Mouse (Mus musculus) frontal cortex, postnatal 14 days (tissue): ENCODE data around the gene Rps19.
A peak's percentile ranks its signal among the peaks of the same experiment; 100 is the strongest.
"Not testable (repeated sequence)": the region's sequence is repeated elsewhere in the genome, so short reads cannot be mapped to it uniquely, and the experiment has no call there.

ENCODE experiments used
- DNase-seq, 2 experiments: peaks; one replicate each; pipeline ENCODE4 v3.0.0; 2022; ENCODE audit warnings: low spot score in 2 of 2

Rps19 gene

DNA sequence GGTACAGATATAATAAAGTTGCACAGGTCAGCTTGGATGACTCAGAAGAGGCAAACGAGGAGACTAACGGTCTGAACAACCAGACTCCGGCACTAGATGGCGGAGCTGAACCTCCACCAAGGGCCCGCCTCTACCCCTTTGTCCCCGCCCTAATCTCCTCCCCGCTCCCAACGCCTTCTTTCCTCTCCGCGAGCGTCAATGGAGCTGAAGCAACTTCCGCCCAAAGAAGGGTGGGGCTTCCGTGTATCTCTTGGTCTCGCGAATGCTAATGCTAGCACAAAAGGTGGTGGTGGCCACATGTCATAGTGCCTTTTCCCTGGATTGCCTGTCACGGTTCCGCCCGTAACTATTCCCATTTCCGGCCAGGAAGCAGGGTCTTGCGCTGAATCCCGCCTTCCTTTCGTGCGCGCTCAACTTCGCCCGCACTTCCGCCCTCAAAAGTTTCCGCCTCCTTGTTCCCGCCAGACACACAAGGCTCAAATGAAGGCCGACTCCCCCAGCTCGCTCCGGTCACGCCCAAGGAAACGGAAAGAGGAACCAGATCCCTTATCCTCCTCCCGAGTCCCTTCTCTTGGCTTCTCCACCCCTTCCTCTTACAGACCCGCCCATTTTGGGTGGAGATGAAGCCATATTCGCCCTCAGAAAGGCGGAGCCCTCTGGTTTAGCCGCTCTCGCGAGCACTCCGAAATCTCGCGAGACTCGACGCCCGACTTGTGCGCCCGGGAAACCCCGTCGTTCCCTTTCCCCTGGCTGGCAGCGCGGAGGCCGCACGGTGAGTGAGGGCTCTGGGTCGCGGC is at the start of gene Rps19:
Gene Rps19, plus strand, starts transcription at position 476 of the 797 bp plus-strand sequence.
- DNase-seq, result peak; percentile 95 to 98

DNA sequence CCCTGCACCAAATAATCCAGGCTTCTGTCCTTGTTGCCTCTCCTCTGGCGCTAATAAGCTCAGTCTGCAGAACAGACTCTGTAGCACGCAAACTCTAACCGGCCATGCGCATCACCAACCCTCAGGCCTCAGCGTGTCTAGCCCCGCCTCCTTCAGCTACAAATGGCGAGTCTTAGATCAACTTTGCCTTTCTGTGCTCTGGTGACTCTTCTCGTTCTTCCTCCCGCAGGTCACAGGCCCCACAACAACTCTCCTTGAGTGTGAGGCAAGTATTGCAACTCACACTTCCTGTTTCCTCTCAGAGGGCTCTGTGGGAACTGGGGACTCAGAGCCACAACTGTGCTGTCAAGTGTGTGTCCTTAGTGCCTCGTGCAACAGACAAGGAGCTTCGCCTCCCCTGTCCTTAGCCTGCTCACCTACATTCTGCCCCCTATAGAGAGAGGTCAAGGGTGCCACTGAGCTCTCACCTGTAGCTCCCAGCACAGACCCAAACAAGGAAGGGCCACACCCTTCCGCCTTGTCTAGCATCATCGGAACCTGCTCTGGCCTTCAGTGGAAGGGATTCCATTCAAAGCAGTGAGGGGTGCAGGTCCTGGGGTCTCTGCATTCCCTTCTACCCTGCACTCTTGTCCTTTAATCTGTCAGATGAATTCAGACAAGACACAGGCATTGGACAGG is 45.3 kb upstream of the Rps19 start:
- DNase-seq, result not testable (repeated sequence)

DNA sequence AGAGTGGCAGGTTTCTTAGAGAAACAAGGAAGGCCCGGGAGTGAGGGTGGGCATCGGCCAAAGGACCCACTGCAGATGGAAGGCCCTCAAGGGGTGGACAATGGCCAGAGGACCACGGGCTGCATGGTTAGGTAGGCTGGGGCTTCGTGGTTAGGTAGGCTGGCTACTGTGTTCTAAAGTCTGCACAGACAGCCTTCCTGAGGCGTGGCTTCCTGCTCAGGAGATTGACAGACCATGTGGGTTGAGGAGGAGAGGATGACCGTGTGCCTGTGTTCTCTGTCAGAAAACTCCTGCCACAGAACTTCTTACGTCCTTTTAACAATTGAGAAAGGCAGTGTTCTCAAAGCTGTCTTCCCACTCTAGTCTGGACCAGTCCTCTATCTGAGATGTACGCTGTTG is 44.8 kb upstream of the Rps19 start:
- DNase-seq, result no peak

DNA sequence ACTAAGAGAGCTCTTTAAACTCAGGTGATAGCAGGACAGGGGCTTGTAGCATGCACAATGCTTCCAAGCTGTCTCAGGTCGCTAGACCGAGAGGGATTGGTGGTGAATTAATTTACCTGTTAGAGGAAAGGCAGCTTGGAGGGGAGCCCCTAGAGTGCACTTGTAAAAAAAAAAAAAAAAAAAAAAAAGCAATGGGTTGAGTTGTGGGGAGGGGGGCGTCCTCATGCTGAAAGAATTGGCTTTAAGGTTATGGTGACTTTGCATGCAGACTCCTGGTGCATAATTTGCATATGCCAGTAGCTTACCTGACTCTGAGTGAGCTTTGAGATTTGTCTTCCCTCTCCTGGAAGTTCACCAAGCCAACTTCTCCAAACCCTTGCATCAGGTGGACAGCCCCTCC is 43.8 kb upstream of the Rps19 start:
- no peak for DNase-seq

DNA sequence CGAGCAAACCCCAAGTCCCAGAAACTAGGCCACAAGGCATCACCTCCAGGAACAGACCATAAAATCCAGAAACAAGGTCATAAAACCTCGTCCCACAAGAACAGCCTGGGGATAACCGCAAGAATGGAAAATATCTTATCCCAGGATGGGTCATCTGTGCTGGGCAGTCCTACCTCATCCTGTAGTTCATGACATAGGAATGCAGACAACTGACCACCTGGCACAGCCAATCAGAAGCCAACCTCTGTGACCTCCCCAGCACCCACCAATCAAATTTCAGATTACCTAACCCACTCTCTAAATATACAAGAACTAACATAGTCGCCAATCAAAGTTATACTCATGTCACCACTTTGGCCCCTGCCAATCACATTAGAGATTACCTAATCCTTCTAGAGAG is 43.2 kb upstream of the Rps19 start:
- DNase-seq, result no peak

DNA sequence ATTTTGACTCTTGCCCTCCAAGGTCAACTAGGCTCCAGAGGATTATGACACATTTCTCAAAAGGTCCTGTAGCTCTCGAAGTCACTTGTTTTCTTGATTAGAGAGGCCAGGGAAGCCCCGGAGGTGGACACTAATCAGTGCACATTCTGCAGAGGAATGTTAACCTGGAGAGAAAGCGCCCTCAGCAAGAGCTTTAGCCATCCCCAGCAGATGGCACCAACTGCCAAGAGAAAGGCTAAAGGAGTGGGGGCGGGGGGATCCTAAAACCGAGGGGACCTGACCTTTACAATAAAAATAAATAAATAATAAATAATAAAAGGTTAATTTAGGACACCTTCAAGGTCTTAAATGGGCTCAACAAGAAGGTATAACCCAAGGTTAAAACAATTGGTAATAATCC is 40.0 kb upstream of the Rps19 start:
- no peak for DNase-seq

DNA sequence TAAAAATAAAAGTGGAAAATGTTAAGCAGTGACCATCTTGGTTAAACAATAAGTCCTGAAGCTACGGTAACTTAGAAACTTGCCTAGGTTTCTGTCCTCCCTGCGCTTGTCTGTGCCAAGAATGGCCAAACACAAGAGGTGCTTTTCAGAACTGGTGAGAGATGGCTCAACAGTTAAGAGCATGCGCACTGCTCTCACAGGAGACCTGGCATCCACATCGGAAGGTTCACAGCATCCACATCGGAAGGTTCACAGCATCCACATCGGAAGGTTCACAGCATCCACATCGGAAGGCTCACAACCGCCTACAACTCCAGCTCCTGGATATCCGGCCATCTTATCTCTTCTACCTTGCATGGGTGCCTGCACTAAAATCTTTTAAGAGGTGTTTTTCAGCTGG is 39.0 kb upstream of the Rps19 start:
- DNase-seq, result no peak

DNA sequence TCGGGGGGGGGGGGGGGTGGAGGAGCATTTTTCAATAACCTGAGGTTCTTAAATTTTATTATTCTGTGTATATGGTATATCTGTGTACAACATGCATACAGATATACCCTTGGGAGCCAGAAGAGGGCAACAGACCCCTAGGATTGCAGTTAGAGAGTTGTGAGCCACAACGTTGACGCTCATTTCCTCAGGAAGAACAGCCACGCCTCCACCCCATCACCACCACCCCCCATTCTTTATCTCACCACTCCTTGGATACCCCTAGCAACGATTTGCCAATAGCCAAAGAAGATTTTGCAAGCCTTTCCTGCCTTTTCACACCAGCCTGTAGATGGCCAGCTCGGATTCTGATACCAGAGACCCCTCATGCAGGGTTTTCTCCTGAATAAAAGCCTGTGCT is 38.5 kb upstream of the Rps19 start:
- no peak for DNase-seq

DNA sequence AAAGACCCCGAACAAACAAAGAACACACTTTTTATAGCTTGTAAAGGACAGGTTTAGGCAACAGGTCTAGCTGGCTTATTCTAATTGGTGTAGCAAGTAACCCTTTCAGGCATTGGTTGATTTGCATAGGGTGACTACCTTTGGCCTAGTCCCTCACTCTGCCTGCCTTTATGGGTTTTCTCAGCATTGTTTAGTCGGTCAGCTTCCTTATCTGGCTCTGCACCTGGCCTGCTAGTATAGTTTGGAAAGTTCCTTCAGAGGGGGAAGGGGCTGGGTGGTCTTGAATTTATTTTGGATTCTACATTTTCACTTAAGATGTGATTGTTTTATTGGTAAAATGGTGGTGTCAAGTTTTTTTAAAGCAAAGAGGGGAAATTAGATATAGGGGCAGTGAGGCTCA is 37.6 kb upstream of the Rps19 start:
- not testable (repeated sequence) for DNase-seq

DNA sequence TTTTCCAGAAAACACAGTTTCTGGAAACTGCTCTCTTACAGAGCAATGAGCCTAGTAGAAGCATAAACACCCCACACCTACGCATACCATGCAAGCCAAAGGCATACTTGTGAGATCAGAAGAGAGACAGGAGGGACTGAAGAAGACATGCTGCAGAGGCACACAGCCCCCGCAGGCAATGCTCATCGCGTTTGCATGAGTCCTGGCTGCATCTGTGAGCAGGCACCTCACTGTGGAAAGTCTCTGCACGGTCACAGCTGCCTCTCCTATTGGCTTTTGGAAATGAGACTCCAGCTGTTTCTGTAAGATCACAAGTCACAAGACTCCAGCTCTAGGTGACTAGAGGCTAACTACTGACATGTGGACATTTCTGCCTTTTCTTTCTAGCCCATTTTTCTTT is 34.0 kb upstream of the Rps19 start:
- DNase-seq, result peak; percentile 14 to 46

DNA sequence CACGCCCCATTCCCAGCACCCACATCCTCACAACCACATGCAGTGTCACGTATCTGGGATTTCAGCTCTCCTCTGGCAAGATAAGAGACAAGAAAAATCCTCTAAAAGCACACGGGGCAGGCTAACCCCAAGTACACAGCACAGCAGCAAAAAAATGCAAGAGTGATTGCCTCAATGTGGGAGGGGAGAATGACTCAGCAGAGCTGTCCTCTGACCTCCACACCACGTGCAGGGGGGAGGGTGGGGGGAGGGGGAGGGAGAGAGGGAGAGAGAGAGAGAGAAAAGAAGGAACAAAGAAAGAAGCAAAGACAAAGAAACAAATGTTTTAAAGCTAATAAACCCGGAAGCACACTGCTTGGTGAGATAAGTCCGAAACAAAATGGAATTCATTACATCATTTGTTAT is 33.3 kb upstream of the Rps19 start:
- DNase-seq, result no peak

DNA sequence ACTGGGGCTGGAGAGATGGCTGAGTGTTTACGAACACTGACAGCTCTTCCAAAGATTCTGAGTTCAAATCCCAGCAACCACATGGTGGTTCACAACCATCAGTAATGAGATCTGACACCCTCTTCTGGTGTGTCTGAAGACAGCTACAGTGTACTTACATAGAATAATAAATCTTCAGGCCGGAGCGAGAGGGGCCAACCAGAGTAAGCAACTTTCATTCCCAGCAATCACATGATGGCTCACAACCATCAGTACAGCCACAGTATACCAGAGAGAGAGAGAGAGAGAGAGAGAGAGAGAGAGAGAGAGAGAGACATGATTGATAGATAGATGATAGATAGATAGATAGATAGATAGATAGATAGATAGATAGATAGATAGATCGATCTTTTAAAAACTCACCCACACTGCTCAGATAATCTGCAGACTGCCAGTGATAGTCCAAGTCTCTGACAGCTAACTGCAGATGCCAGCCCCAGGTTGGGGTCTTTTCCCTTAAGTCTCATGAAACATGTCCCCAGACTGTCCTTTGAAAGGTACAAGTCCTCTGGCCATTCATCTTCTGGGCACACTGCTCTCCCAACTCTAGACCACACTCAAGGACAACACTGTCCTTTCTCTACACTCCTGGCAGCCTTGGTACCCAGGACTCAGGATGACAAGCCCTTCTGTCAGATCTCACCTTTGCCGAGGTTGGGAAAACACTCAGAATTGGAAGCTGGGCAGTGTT is 32.4 kb upstream of the Rps19 start:
- DNase-seq, result no peak

DNA sequence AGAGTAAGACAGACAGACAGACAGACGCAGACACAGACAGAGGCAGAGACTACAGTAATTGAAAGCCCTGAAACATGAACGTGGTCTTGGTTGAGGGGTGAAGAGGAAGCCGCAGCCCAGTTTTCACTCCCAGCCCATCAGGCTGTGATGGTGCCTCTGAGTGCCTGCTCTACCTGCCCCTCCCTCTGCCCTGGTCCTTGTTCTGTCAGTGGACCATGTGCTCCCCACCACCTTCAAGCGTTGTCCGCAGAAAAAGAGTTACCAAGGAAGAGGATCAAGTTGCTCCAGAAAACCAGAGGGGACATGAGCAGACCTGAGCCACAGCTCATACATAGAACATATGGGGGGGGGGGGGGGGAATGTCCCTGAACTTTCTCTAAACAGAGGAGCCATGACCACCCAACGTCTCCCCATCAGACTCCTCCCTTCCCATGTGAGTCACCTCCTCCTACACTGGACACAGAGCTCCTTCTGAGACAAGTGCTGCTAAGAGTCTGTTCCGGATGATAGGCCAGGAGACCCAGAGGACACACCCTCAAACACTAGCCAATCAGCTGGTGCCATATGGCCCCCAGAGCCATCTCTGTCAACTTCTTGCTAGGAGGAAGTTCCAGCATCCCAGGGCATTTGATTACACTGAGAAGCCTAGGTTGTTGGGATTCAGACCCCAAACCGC is 31.5 kb upstream of the Rps19 start:
- no peak for DNase-seq

DNA sequence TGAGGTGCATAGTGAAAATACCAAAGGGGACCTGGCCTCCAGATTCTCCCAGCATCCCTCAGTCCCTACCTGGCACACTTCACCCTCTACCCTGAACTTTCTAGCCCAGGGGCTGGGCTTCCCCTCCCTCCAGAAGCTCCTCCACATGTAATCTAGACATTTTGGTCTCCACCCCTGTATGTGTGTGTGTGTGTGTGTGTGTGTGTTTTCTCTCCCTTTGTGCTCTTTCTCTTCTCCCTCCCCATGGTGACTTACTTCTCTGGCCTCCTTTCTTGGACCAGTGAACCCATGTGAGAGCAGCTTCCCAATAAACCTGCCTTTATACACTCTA is 31.0 kb upstream of the Rps19 start:
- no peak for DNase-seq

DNA sequence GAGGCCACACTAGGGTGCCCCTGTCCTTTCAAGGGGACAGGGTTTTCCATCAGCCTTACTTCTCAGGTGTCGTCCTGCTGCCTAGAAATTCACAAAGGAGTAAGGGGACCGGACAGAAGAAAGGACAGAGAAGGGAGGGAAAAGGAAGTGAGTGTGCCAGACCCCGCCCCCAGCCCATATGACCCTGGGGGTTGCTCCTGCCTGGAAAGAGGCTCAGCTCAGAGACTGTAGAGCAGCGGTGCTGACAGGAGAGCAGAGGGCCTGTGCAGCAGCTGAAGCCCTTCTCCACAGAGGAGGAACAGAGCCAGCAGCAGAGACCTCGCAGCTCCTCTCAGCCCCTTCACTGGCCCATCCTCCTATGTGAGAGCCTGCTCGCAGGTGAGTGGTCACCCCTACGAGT is 30.5 kb upstream of the Rps19 start:
- no peak for DNase-seq

DNA sequence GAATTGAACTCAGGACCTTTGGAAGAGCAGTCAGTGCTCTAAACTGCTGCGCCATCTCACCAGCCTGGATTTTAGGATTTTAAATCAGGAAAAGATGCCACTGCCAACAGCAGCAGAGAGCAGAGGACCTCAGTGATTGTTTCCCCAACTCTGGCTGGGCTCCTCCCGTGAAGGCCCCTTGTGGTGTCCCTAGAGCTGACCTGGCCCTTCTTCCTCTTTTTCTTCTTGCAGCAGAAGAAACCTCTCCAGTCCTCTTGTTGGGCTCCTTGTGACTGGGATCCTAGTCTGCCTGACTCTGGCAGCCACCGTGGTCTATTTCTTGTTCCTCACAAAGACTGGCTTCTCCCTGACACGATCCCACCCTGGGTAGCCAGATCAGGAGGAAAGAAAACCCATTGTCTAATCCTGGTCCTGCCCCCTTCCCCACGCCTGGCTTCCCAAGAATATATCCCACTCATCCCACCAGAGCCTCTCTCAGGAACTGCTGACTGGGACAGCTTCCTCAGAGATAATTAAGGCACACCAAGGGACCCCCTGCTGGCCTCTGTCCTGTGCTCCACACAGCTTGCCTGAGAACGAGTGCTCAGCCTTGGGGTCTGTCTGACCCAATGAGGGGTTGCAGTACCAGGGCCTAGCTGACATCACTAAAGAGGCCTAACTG is 27.6 kb upstream of the Rps19 start:
- no peak for DNase-seq

DNA sequence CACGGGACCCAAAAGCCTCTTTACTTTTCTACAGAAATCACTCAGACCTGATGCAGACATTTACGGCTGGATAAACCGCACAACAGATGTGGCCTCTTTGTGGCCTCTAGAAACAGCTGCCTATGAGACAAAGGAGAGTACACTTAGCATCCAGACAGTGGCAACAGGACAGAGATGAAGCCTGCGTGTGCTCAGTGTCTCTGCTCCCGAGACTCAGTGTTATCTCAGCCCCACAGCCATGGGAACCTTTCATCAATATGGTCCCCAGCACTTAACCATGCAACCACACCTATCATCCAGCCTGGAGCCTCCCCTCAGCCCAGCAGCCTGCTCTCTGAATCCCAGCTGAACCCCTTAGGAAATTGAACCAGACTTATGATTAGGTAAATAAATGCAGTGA is 24.9 kb upstream of the Rps19 start:
- no peak for DNase-seq

DNA sequence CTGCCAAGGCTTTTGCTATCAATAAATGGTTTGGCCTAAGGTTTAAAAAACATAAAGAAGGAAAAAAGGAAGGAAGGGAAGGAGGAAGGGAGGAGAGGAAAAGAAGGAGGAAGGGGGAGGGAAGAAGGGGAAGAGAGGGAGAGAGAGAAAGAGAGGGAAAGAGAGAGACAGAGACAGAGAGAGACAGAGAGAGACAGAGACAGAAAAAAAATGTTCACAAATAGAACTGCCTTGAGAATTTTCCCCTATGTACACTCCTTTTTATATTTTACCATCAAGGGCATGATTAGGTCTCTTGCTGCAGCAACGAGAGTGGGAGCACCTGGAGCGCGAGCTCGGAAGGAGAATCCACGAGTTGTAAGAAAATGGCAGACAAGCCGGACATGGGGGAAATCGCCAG is 22.3 kb upstream of the Rps19 start, which contains the start of gene Gm9844:
Gene Gm9844, plus strand, starts transcription at position 301 of the 400 bp plus-strand sequence.
- DNase-seq, result no peak

DNA sequence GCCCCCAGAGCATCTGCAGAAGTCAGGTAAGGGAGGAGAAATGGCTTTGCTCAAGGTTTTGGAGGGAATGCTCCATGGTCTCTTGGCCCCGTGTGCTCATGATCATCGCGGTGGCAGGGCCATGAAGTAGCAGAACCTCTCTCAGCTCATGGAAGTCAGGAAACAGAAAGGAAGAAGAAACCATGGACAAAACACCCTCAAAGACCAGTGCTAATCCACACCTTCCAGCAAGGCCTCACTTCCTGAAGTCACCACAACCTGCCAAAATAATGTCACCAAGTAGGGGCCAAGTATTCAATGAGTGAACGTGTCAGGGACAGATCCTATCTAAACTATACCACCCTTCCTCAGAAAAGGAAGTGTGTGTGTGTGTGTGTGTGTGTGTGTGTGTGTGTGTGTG is 21.3 kb upstream of the Rps19 start:
- DNase-seq, result no peak

DNA sequence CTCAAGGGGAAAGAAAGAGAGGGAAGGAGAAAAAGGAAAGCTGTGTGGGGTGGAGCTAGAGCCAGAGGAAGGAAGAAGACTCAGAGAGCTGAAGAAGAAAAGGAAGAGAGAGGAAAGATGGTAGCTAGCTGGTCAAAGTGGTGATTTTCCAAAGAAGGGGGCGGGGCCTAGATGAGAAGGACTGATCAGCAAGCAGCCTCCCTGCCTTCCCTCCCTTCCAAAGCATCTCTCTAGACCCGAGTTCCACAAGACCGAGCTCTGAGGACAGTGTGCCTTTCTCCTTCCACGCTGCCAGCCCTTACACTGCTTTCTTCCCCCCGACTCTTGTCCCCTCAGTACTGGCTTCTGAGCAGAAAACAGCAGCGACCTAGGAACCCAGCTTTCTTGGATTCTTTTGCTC is 20.0 kb upstream of the Rps19 start:
- DNase-seq, result no peak

DNA sequence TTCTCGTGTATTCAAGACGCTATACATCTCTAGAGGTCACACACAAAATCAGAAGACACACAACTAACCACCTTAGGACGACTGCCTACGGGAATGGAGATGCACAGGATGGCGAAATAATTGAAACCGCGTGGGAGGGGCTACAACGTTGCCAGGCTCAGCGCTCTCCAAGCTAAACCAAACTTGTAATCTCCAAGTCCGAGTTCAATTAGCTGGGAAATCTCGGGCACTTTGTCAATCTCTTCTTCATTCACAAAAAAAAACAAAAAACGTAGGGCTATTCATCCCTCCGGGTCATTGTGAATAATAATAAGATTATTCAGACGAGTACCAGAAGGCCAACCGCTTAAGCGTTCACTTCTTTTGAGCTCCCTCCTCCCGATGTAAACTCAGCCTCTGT is 15.1 kb upstream of the Rps19 start:
- no peak for DNase-seq
